Mouse (Mus musculus): ENCODE data around the gene Gm17571. TPM values are rescaled to one million over a fixed set of nuclear protein-coding genes. Genes with fewer than 3 reads are reported as not detected.
A peak's percentile ranks its signal among the peaks of the same experiment; 100 is the strongest.

Gm17571 gene
- polyA plus RNA-seq, 1 experiment from 2014 or later = not detected

GRCm38 (mm10) chr9:13442012-13442735 is 4.4 kb downstream of the Gm17571 start:
- H3K4me1 ChIP-seq (ENCODE audit: control insufficient read depth, insufficient read depth, low read depth, low read length) = no peaks in the 10 kb centered on the region
- H3K9ac ChIP-seq (ENCODE audit: low read depth, low read length) = no peak overlapping the region
- H3K9me3 ChIP-seq (ENCODE audit: control insufficient read depth, low read length) = peaks cover 4% of the 10 kb centered on the region; the same call in 1 of the 2 replicates
- H3K27me3 ChIP-seq (replicated peaks; ENCODE audit: control insufficient read depth, insufficient read depth, low read length) = no peaks in the 10 kb centered on the region
- H3K4me2 ChIP-seq (ENCODE audit: low read length) = no peak overlapping the region
- H3K4me3 ChIP-seq (ENCODE audit: low read length) = no peak overlapping the region
- no peak for ATAC-seq
- 82% methylated on average over 13 of the region's 13 CpGs for WGBS
- no peak overlapping the region for H3K27ac ChIP-seq (ENCODE audit: low read depth, low read length)
- no peaks in the 10 kb centered on the region for H3K36me3 ChIP-seq (ENCODE audit: control insufficient read depth, insufficient read depth, low read length)

GRCm38 (mm10) chr9:13440911-13441310 is 5.6 kb downstream of the Gm17571 start:
- no peaks in the 10 kb centered on the region for H3K4me1 ChIP-seq (ENCODE audit: control insufficient read depth, insufficient read depth, low read depth, low read length)
- no peak overlapping the region for H3K9ac ChIP-seq (ENCODE audit: low read depth, low read length)

GRCm38 (mm10) chr9:13433501-13434090 is 13.0 kb downstream of the Gm17571 start:
- Histone ChIP-seq H3K27ac (ENCODE audit: low read depth, low read length) (no peak overlapping the region), H3K9me3 (ENCODE audit: control insufficient read depth, low read length) (peaks cover 4% of the 10 kb centered on the region; the same call in 1 of the 2 replicates), H3K9ac (ENCODE audit: low read depth, low read length) (no peak overlapping the region), H3K27me3 (replicated peaks; ENCODE audit: control insufficient read depth, insufficient read depth, low read length) (no peaks in the 10 kb centered on the region), H3K36me3 (ENCODE audit: control insufficient read depth, insufficient read depth, low read length) (no peaks in the 10 kb centered on the region), H3K4me1 (ENCODE audit: control insufficient read depth, insufficient read depth, low read depth, low read length) (peaks cover 2% of the 10 kb centered on the region), H3K4me2 (ENCODE audit: low read length) (no peak overlapping the region), H3K4me3 (ENCODE audit: low read length) (no peak overlapping the region)
- ATAC-seq = no peak
- 73% methylated on average over 6 of the region's 6 CpGs for WGBS

More at GRCm38 (mm10) chr9:13440911-13441310, 5.6 kb downstream of the Gm17571 start:
- WGBS = 57% methylated on average over 6 of the region's 6 CpGs
- no peak for ATAC-seq
- H3K4me2 ChIP-seq (ENCODE audit: low read length) = no peak overlapping the region
- H3K27me3 ChIP-seq (replicated peaks; ENCODE audit: control insufficient read depth, insufficient read depth, low read length) = no peaks in the 10 kb centered on the region
- H3K9me3 ChIP-seq (ENCODE audit: control insufficient read depth, low read length) = peaks cover 4% of the 10 kb centered on the region; the same call in 1 of the 2 replicates
- H3K4me3 ChIP-seq (ENCODE audit: low read length) = no peak overlapping the region
- H3K27ac ChIP-seq (ENCODE audit: low read depth, low read length) = no peak overlapping the region
- no peaks in the 10 kb centered on the region for H3K36me3 ChIP-seq (ENCODE audit: control insufficient read depth, insufficient read depth, low read length)

- peaks cover 2% of the 10 kb centered on the region for H3K4me1 ChIP-seq (ENCODE audit: control insufficient read depth, insufficient read depth, low read depth, low read length)
- H3K27ac ChIP-seq (ENCODE audit: low read depth, low read length) = no peak overlapping the region
- 76% methylated on average over 3 of the region's 3 CpGs for WGBS
- H3K36me3 ChIP-seq (ENCODE audit: control insufficient read depth, insufficient read depth, low read length) = no peaks in the 10 kb centered on the region
- H3K9ac ChIP-seq (ENCODE audit: low read depth, low read length) = no peak overlapping the region
- ATAC-seq = 0 out of 2 replicates have a peak, but pooled peaks have one; percentile 45
- no peak overlapping the region for H3K4me3 ChIP-seq (ENCODE audit: low read length)
- H3K4me2 ChIP-seq (ENCODE audit: low read length) = no peak overlapping the region
- no peaks in the 10 kb centered on the region for H3K27me3 ChIP-seq (replicated peaks; ENCODE audit: control insufficient read depth, insufficient read depth, low read length)
- H3K9me3 ChIP-seq (ENCODE audit: control insufficient read depth, low read length) = no peaks in the 10 kb centered on the region
Observed at GRCm38 (mm10) chr9:13431646-13432045, 14.9 kb downstream of the Gm17571 start.

- Histone ChIP-seq H3K36me3 (ENCODE audit: control insufficient read depth, insufficient read depth, low read length) (no peaks in the 10 kb centered on the region), H3K9me3 (ENCODE audit: control insufficient read depth, low read length) (no peaks in the 10 kb centered on the region), H3K27me3 (replicated peaks; ENCODE audit: control insufficient read depth, insufficient read depth, low read length) (no peaks in the 10 kb centered on the region), H3K27ac (ENCODE audit: low read depth, low read length) (no peak overlapping the region), H3K9ac (ENCODE audit: low read depth, low read length) (no peak overlapping the region), H3K4me3 (ENCODE audit: low read length) (no peak overlapping the region), H3K4me2 (ENCODE audit: low read length) (no peak overlapping the region), H3K4me1 (ENCODE audit: control insufficient read depth, insufficient read depth, low read depth, low read length) (peaks cover 2% of the 10 kb centered on the region)
- ATAC-seq = no peak
Observed at GRCm38 (mm10) chr9:13430744-13431143, 15.8 kb downstream of the Gm17571 start.

GRCm38 (mm10) chr9:13430302-13430701 is 16.3 kb downstream of the Gm17571 start:
- ATAC-seq = no peak
- H3K27me3 ChIP-seq (replicated peaks; ENCODE audit: control insufficient read depth, insufficient read depth, low read length) = no peaks in the 10 kb centered on the region
- WGBS = 85% methylated on average over 6 of the region's 6 CpGs
- H3K4me1 ChIP-seq (ENCODE audit: control insufficient read depth, insufficient read depth, low read depth, low read length) = peaks cover 5% of the 10 kb centered on the region
- no peak overlapping the region for H3K4me3 ChIP-seq (ENCODE audit: low read length)
- H3K36me3 ChIP-seq (ENCODE audit: control insufficient read depth, insufficient read depth, low read length) = no peaks in the 10 kb centered on the region
- no peak overlapping the region for H3K4me2 ChIP-seq (ENCODE audit: low read length)
- no peak overlapping the region for H3K27ac ChIP-seq (ENCODE audit: low read depth, low read length)
- H3K9me3 ChIP-seq (ENCODE audit: control insufficient read depth, low read length) = no peaks in the 10 kb centered on the region
- H3K9ac ChIP-seq (ENCODE audit: low read depth, low read length) = no peak overlapping the region

GRCm38 (mm10) chr9:13429477-13430125 is 17.0 kb downstream of the Gm17571 start:
- no peak for ATAC-seq
- 55% methylated on average over 2 of the region's 2 CpGs for WGBS
- peaks cover 11% of the 10 kb centered on the region for H3K4me1 ChIP-seq (ENCODE audit: control insufficient read depth, insufficient read depth, low read depth, low read length)

GRCm38 (mm10) chr9:13425031-13425940 is 21.3 kb downstream of the Gm17571 start:
- Histone ChIP-seq H3K27ac (ENCODE audit: low read depth, low read length) (peak overlapping the region; percentile 71), H3K4me2 (ENCODE audit: low read length) (peak overlapping the region; percentile 32), H3K4me3 (ENCODE audit: low read length) (no peak overlapping the region), H3K9ac (ENCODE audit: low read depth, low read length) (no peak overlapping the region; the same call in 1 of the 2 replicates), H3K9me3 (ENCODE audit: control insufficient read depth, low read length) (no peaks in the 10 kb centered on the region), H3K36me3 (ENCODE audit: control insufficient read depth, insufficient read depth, low read length) (no peaks in the 10 kb centered on the region), H3K4me1 (ENCODE audit: control insufficient read depth, insufficient read depth, low read depth, low read length) (peaks cover 11% of the 10 kb centered on the region), H3K27me3 (replicated peaks; ENCODE audit: control insufficient read depth, insufficient read depth, low read length) (no peaks in the 10 kb centered on the region)
- 9% methylated on average over 7 of the region's 7 CpGs for WGBS
- ATAC-seq = peak; percentile 95

More at GRCm38 (mm10) chr9:13429477-13430125, 17.0 kb downstream of the Gm17571 start:
- H3K27ac ChIP-seq (ENCODE audit: low read depth, low read length) = no peak overlapping the region
- no peak overlapping the region for H3K4me3 ChIP-seq (ENCODE audit: low read length)
- no peak overlapping the region for H3K9ac ChIP-seq (ENCODE audit: low read depth, low read length)
- no peak overlapping the region for H3K4me2 ChIP-seq (ENCODE audit: low read length)
- no peaks in the 10 kb centered on the region for H3K36me3 ChIP-seq (ENCODE audit: control insufficient read depth, insufficient read depth, low read length)
- no peaks in the 10 kb centered on the region for H3K9me3 ChIP-seq (ENCODE audit: control insufficient read depth, low read length)
- no peaks in the 10 kb centered on the region for H3K27me3 ChIP-seq (replicated peaks; ENCODE audit: control insufficient read depth, insufficient read depth, low read length)

Measured in hindbrain, embryonic 16.5 days (tissue).